Mouse (Mus musculus) cerebellum, adult 2 months (tissue): ENCODE data around the gene Scnn1b.

Experiments
- CTCF ChIP-seq: fragments of 200-500 bp; IDR thresholded peaks from 2 replicates; pipeline ENCODE4 v1.5.1; 2011; ENCODE audit warnings: low read depth, mild to moderate bottlenecking, control low read depth, low read length, moderate library complexity, borderline replicate concordance; ENCODE audit not compliant: insufficient read depth
- POLR2A ChIP-seq: fragments of 200-500 bp; IDR thresholded peaks from 2 replicates; pipeline ENCODE4 v1.6.1; 2011; ENCODE audit warnings: low read length, control low read depth, borderline replicate concordance; ENCODE audit not compliant: insufficient read depth

- no peak for TF ChIP-seq POLR2A
- no peak for TF ChIP-seq CTCF
These were observed 38.0 kb downstream of the Scnn1b start for GRCm38 (mm10) chr7:121902757-121903411.
